Mouse (Mus musculus) mesoderm, embryonic 11.5 days (tissue): ENCODE data around the gene Armc7.
"Not testable (repeated sequence)": the region's sequence is repeated elsewhere in the genome, so short reads cannot be mapped to it uniquely, and the experiment has no call there.

Experiments
- DNase-seq: peaks from one replicate; pipeline ENCODE4 v3.0.0-alpha.2; 2012; ENCODE audit warnings: low read depth, low spot score

The Armc7 gene

DNA sequence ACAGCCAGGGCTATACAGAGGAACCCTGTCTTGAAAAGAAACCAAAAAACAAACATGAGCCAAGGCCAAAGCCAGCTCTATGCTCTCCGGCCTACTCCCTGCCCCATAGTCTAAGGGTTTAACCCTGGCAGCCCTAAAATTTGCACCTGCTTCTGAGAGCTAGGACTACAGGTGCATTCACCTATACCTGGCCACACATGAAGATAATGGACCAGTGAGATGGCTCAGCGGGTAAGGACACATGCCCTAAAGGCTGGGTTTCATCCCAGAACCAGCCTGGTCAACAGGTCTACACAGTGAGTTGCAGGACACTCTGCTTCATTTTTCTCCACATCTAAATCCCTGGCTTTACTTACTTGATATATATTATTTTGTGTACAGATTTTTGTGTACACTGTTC is 46.8 kb downstream of the Armc7 start:
- no peak for DNase-seq

DNA sequence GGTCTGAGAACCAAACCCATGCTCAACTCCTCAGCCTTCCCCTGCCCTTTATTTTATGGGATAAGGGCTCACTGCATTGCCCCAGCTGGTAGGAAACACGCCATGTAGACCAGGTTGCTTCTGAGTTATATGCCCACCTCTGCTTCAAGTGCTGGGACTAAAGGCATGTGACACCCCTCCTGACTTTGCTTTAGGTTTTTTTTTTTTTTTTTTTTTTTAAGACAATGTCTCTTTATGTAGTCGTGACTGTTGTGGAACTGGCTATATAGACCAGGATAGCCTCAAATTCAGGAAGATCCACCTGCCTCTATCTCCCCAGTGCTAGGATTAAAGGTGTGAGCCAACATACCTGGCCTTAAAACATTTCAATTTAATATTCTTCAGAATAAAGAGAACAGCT is 47.2 kb downstream of the Armc7 start:
- DNase-seq = no peak

DNA sequence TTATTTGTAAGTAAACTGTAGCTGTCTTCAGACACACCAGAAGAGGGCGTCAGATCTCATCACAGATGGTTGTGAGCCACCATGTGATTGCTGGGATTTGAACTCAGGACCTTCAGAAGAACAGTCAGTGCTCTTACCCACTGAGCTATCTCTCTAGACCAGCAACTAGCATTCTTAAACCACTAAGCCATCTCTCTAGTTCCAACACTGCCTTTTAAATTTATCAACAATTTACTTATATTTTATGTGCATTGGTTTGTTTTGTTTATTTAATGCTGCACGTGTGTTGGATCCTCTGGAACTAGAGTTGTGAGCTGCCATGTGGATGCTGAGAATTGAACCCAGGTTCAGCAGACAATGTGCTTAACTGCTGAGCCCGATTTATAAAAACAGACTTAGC is 51.0 kb downstream of the Armc7 start:
- DNase-seq = not testable (repeated sequence)

DNA sequence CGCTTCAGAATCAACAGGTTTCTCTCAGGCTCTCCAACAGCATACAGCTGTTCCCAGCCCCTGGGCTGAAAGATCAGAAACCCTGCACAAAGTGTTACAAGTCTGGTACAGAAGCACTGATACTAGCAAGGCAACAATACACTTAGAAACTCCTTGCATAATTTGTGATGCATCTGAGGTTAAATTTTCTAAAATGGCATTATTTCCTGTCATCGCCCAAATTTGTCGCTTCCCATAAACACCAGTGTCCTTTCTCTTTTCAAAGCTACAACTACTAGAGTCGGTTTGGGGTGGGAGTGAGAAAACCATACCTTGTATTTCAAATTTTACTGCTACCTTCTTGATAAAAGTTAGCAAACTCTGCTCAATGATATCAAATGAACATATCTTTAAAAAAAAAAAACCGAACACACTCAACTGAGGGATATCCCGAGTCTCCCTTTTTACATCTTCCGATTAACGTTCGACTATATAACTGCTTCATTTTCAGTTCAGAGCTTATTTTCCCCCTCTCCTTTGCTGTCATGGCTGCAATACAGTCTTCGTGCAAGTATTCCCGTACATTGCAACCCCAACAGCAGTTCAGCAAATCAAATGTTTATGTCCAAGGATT is 59.4 kb downstream of the Armc7 start:
- no peak for DNase-seq

DNA sequence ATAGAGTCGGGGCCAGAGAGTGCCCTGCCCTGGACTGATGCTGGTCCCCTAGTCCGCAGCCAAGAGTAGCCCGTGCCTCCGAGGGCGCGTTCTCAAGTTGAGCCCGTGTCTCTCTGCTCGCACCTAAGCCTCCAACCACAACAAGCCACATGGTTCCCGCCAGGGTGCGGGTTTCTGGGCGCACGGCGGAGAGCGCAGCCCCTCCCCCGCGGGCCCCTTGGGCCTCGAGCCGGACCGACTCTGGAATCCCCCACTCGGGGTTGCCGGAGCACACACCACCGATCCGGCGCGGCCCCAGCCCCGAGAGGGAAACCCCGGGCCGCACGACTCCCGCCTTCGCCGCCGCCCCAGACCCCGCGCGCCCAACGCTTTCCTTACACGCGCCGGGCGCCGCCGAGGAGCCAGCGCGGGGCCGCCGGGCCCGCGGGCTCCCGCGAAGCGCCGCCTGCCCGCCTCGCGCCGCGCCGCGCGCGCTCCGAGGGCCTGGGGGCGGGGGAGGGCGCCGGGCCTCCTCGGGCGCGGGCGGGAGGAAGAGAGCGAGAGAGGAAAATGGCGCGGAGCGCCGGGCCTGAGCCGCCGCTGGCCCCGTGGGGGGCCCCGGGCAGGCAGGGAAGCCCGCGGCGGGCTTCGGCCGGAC is 60.1 kb downstream of the Armc7 start:
- DNase-seq = peak; percentile 67

DNA sequence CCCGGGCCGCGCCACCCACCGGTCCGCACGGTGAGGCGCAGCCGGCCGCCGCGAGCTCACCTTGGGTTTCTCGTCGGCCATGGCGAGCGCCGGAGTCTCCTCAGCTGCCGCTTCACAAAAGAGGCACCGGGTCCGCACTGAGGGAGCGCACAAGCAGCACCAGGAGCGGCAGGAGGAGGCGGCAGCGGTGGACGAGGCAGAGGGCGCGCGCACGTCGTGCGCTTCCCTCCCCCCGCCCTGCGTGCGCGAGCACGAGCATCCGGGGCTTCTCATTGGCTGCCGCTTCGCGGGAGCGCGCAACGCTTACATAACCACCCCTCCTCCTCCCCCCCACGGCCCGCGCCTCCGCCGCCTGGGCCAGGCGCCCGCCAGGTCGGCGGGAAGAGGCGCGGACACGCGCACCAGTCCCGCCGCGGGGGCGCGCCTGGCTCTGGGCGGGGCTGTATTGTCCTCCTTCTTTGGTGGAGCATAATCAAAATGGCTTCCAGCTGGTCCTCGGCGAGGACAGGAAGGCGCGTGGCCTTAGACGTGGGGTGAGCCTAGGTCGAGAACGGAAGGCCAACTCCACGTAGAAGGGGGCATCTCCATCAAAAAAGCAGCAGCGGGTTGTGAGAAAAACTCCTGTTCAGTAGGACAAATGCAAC is 60.7 kb downstream of the Armc7 start, which contains the start of gene Sumo2:
TSS of gene Sumo2 (minus strand) at position 239 of the 644 bp plus-strand sequence.
- DNase-seq = peak; percentile 99

DNA sequence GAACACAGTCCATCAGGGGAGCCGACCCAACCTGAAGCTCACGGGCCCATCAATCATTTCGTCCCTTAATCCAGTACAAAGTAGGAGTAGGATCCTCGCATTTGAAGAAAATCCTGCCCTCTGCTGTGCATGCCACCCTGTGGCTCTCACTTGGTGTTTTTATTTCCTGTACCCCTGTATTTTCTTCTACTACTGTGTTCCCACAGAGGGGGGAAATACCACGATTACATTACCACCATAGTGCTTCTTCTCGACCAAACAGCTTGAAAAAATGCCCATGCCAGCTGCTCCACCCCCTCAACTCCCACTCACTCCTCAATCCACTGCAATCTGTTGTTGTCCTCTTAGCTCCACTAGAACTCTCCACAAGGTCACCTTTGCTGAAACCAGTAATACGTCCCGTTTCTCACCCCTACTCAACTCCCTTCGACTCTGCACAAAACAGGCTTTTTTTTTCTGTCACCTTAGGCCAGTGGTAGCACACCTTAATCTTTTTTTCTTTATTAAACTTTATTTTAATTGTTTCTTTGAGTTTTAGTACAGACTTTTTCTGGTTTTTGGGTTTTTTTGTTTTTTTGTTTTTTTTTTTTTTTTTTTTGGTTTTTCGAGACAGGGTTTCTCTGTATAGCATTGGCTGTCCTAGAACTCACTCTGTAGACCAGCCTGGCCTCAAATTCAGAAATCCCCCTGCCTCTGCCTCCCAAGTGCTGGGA is 61.5 kb downstream of the Armc7 start:
- DNase-seq = no peak

DNA sequence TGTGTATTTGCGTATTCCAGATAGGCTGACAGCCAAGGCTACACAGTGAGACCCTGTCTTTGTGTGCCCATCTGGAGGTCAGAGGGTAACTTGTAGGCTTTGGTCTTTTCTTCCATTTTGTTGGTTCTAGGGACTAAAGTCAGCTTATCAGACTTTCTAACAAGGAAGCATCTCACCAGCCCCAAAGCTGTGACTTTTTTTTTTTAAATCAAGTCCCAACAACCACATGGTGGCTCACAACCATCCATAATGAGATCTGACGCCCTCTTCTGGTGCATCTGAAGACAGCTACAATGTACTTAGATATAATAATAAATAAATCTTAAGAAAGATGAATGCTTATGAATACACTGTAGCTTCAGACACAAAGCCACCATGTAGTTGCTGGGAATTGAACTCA is 62.6 kb downstream of the Armc7 start:
- no peak for DNase-seq
